Comparison of ENCODE assay signal across 8 mouse cellular contexts in the genomic region with DNA sequence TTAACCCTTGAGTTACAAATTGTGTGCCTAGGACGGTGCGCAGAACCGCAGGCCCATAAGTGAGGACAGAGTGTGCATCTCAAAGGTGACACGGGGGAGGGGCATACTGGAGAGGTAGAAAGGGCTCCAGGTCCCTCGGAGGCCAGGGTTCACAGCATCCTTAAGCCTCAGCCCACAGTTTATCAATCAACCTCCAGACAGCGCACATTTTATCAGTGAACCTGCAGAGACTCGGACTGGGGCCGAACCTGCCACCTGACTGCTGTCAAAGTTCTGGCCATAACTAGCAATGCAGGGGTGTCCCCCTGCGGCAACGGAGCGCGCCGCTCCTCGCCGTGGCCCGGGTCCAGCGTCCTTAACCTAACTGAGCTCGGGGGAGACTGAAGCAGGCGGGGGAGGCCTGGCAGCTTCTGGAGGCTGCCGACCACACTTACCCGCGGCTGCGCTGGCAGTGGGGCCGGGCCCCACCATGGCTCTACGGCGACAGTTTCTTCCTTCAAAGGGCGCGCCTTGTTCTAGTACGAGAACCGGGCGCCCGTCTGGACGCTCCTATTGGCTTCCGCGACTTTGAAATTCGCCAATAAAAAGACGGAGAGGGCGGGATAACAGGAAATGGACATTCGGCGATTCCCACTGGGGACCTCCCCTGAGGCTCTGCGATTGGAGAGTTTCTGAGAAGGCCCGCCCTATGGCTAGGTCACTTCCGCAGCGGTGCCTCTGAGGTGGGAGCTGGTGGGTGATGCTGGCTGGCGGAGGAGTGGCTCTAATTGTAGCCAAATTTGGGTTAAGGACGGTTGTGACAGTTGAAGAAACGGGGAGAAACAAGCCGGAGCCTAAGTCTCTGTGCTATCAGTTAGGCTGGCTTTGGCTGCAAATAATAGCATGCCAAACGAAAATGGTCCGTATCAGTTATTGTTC. TPM values are rescaled to one million over a fixed set of nuclear protein-coding genes. Genes with fewer than 3 reads are reported as not detected.
DNase-seq lines count a peak whose midpoint lies in the region; ATAC-seq and TF ChIP-seq lines count a peak whose summit lies in the region.

A gene (minus strand): TSS at position 542 of the 918 bp plus-strand sequence.

- H3K4me3 ChIP-seq in heart, embryonic 12.5 days = peak within 1 kb of the TSS; percentile 97
- H3K4me3 ChIP-seq in kidney, postnatal 0 days (replicated peaks; ENCODE audit: low read depth, low read length) = peak within 1 kb of the TSS; percentile 74
- peak within 1 kb of the TSS; percentile 89 for H3K4me3 ChIP-seq in liver, embryonic 11.5 days (ENCODE audit: low read depth, low read length)
- peak within 1 kb of the TSS; percentile 77 for H3K4me3 ChIP-seq in stomach, embryonic 14.5 days (ENCODE audit: low read depth, low read length)

- peak; percentile 95 for ATAC-seq in erythroid progenitor cell, adult 5-6 weeks (replicated peaks; ENCODE audit: low FRiP score, poor library complexity, severe bottlenecking)
- ATAC-seq in heart, embryonic 12.5 days (ENCODE audit: insufficient number of reproducible peaks, low FRiP score) = peak; percentile 100
- ATAC-seq in kidney, postnatal 0 days (replicated peaks; ENCODE audit: low FRiP score, low read depth) = peak; percentile 100
- peak; percentile 99 for ATAC-seq in liver, embryonic 11.5 days (replicated peaks; ENCODE audit: low FRiP score)
- peak; percentile 100 for ATAC-seq in stomach, embryonic 14.5 days (ENCODE audit: insufficient number of reproducible peaks, insufficient read depth, low FRiP score, low read depth)

- WGBS in heart, embryonic 12.5 days = under 1% methylated on average over 50 of the region's 50 CpGs
- WGBS in kidney, postnatal 0 days = under 1% methylated on average over 50 of the region's 50 CpGs
- under 1% methylated on average over 50 of the region's 50 CpGs for WGBS in liver, embryonic 11.5 days
- WGBS in stomach, embryonic 14.5 days = under 1% methylated on average over 50 of the region's 50 CpGs

- peaks cover 15% of the 10 kb centered on the region for H3K36me3 ChIP-seq in heart, embryonic 12.5 days
- no peaks in the 10 kb centered on the region for H3K36me3 ChIP-seq in kidney, postnatal 0 days (ENCODE audit: insufficient read depth, low read length)
- peaks cover 3% of the 10 kb centered on the region; the same call in 1 of the 2 replicates for H3K36me3 ChIP-seq in liver, embryonic 11.5 days (ENCODE audit: control insufficient read depth, insufficient read depth, low read length)
- H3K36me3 ChIP-seq in stomach, embryonic 14.5 days (ENCODE audit: control insufficient read depth, insufficient read depth, low read length) = peaks cover 7% of the 10 kb centered on the region; the same call in 1 of the 2 replicates

- H3K27ac ChIP-seq in heart, embryonic 12.5 days (ENCODE audit: poor library complexity, severe bottlenecking) = peak within 1 kb of the TSS; percentile 89
- H3K27ac ChIP-seq in kidney, postnatal 0 days = peak within 1 kb of the TSS; percentile 90
- peak within 1 kb of the TSS; percentile 95 for H3K27ac ChIP-seq in liver, embryonic 11.5 days (ENCODE audit: low read depth, low read length)
- peak within 1 kb of the TSS; percentile 83 for H3K27ac ChIP-seq in stomach, embryonic 14.5 days (ENCODE audit: low read length)

- H3K4me2 ChIP-seq in heart, embryonic 12.5 days = peak within 1 kb of the TSS; percentile 86
- peak within 1 kb of the TSS; percentile 81 for H3K4me2 ChIP-seq in kidney, postnatal 0 days (ENCODE audit: low read length)
- peak within 1 kb of the TSS; percentile 81 for H3K4me2 ChIP-seq in liver, embryonic 11.5 days
- peak within 1 kb of the TSS; percentile 63 for H3K4me2 ChIP-seq in stomach, embryonic 14.5 days (replicated peaks; ENCODE audit: low read depth, low read length)

- TF ChIP-seq CTCF in kidney, postnatal 0 days (IDR thresholded peaks at IDR 0.05; ENCODE audit: low read depth) = no peak

- DNase-seq in CD4-positive helper T cell, adult 2 months (ENCODE audit: low read depth, low spot score) = peak; percentile 97
- DNase-seq in brain, embryonic 18.5 days (ENCODE audit: low read depth, low spot score) = peak; percentile 98
- DNase-seq in kidney, postnatal 0 days (ENCODE audit: low spot score) = peak; percentile 99
- DNase-seq in liver, embryonic 11.5 days (ENCODE audit: low spot score) = peak; percentile 94
- DNase-seq in naive thymus-derived CD4-positive, alpha-beta T cell, adult 2 months (ENCODE audit: low read depth) = peak; percentile 98

- H3K27me3 ChIP-seq in heart, embryonic 12.5 days (replicated peaks) = no peaks in the 10 kb centered on the region
- H3K27me3 ChIP-seq in kidney, postnatal 0 days (ENCODE audit: insufficient read depth, low read length) = no peaks in the 10 kb centered on the region
- H3K27me3 ChIP-seq in liver, embryonic 11.5 days (replicated peaks; ENCODE audit: control insufficient read depth, insufficient read depth, low read length) = 0 out of 2 replicates have a peak, but pooled peaks cover 4% of the 10 kb centered on the region
- H3K27me3 ChIP-seq in stomach, embryonic 14.5 days (ENCODE audit: control insufficient read depth, insufficient read depth, low read length) = no peaks in the 10 kb centered on the region

- peaks cover 18% of the 10 kb centered on the region for H3K4me1 ChIP-seq in heart, embryonic 12.5 days (replicated peaks)
- H3K4me1 ChIP-seq in kidney, postnatal 0 days (replicated peaks; ENCODE audit: insufficient read depth, low read length) = no peaks in the 10 kb centered on the region; the same call in 1 of the 2 replicates
- H3K4me1 ChIP-seq in liver, embryonic 11.5 days (replicated peaks; ENCODE audit: control insufficient read depth, insufficient read depth, low read length) = peaks cover 4% of the 10 kb centered on the region
- peaks cover 8% of the 10 kb centered on the region; the same call in 1 of the 2 replicates for H3K4me1 ChIP-seq in stomach, embryonic 14.5 days (ENCODE audit: control insufficient read depth, insufficient read depth, low read length)

- H3K9me3 ChIP-seq in heart, embryonic 12.5 days (replicated peaks) = no peaks in the 10 kb centered on the region
- H3K9me3 ChIP-seq in kidney, postnatal 0 days (replicated peaks; ENCODE audit: low read length) = no peaks in the 10 kb centered on the region
- H3K9me3 ChIP-seq in liver, embryonic 11.5 days (ENCODE audit: control insufficient read depth, low read length) = no peaks in the 10 kb centered on the region
- no peaks in the 10 kb centered on the region for H3K9me3 ChIP-seq in stomach, embryonic 14.5 days (ENCODE audit: control insufficient read depth, low read depth, low read length)

- peak within 1 kb of the TSS; percentile 87 for H3K9ac ChIP-seq in heart, embryonic 12.5 days
- H3K9ac ChIP-seq in kidney, postnatal 0 days (ENCODE audit: low read depth, low read length) = peak within 1 kb of the TSS; percentile 74
- H3K9ac ChIP-seq in liver, embryonic 11.5 days (ENCODE audit: low read depth, low read length) = peak within 1 kb of the TSS; percentile 91
- peak within 1 kb of the TSS; percentile 63 for H3K9ac ChIP-seq in stomach, embryonic 14.5 days (replicated peaks; ENCODE audit: low read depth, low read length)

RNA-seq across cellular contexts. Expression of the gene that starts here (rescaled TPM):
- total RNA-seq in erythroid progenitor cell, adult 5-6 weeks (2015; ENCODE audit: low replicate concordance) = 286 and 290 TPM in 2 replicates
- total RNA-seq in erythroid progenitor cell, adult 5-6 weeks (2017; ENCODE audit: low replicate concordance) = 162 and 200 TPM in 2 replicates
- 47.3 and 51.6 TPM in 2 replicates for polyA plus RNA-seq in heart, embryonic 12.5 days (2016; fragmentation: Nextera tagmentation; extraction: Ambion mirVana)
- 22.8 and 22.9 TPM in 2 replicates for polyA plus RNA-seq in kidney, postnatal 0 days (2015; fragmentation: Nextera tagmentation; extraction: Ambion mirVana)
- 55.1 and 63.7 TPM in 2 replicates for polyA plus RNA-seq in liver, embryonic 11.5 days (2014; fragmentation: Nextera tagmentation; extraction: Ambion mirVana)
- polyA plus RNA-seq in stomach, embryonic 14.5 days (2014; fragmentation: Nextera tagmentation; extraction: Ambion mirVana) = 56.8 and 62.2 TPM in 2 replicates

Comparison
In these comparisons a context has a peak if more than half of its experiments do, and no peak if none do; other contexts are left out.
1. Peak in every context shown above with its lines: DNase-seq, ATAC-seq, H3K4me3 ChIP-seq and H3K27ac ChIP-seq.